Mouse (Mus musculus) activated CD4-positive, CD25-positive, alpha-beta regulatory T cell, adult 4 months (primary cell): ENCODE results near the gene Fam122c. TPM values are rescaled to one million over a fixed set of nuclear protein-coding genes. Genes with fewer than 3 reads are reported as not detected.

Experiments used
- polyA plus RNA-seq, 2 experiments: library from polyadenylated mRNA; unstranded; fragments of 100-300 nt; shearing (Covaris generic); gene quantifications; one replicate each; pipeline ENCODE4 v1.2.1; 2017

Fam122c gene
- polyA plus RNA-seq, 2 experiments from 2014 or later, result not detected

Other genes starting within 250 kb of the Fam122c start
- not detected for gene Plac1, start 33.3 kb upstream of the Fam122c start, polyA plus RNA-seq
- gene Fam122b, start 3.6 kb upstream of the Fam122c start, polyA plus RNA-seq, result 1 to 10 TPM; 3.1 to 4.6 TPM
- 10 to 100 TPM; 19.6 to 26.6 TPM for gene Mospd1, start 97.1 kb downstream of the Fam122c start, polyA plus RNA-seq
- not detected for gene Etd, start 161.5 kb downstream of the Fam122c start, polyA plus RNA-seq